Mouse (Mus musculus) midbrain, postnatal 0 days (tissue): ENCODE measurements at regions not wholly inside any gene's neighbourhood (a gene's known extent, or its start where the extent isn't known, plus 50 kb on each side); places are given as distances from the start of the nearest gene placed in this dataset.

Experiments used
- ATAC-seq: fragments of 200-750 bp; cut with Nextera tagmentation; 2 replicates; pipeline ENCODE4 v1.8.0; 2017; ENCODE audit warnings: moderate number of reproducible peaks, mild to moderate bottlenecking, moderate TSS enrichment, moderate library complexity; ENCODE audit not compliant: low FRiP score
- DNase-seq: peaks from one replicate; pipeline ENCODE4 v3.0.0-alpha.2; 2015; ENCODE audit warnings: low spot score
- H3K27ac ChIP-seq: fragments of 300-500 bp; sonication (generic); 2 replicates; pipeline ENCODE4 v1.5.1; 2014; ENCODE audit warnings: low read depth, mild to moderate bottlenecking, low read length, mixed read lengths
- H3K27me3 ChIP-seq: fragments of 300-500 bp; sonication (generic); 2 replicates; pipeline ENCODE4 v1.6.1; 2014; ENCODE audit warnings: low read length, control low read depth, mixed read lengths; ENCODE audit not compliant: insufficient read depth
- H3K36me3 ChIP-seq: fragments of 300-500 bp; sonication (generic); 2 replicates; pipeline ENCODE4 v1.6.1; 2014; ENCODE audit warnings: low read length, control low read depth, mixed read lengths; ENCODE audit not compliant: insufficient read depth
- H3K4me1 ChIP-seq: fragments of 300-500 bp; sonication (generic); 2 replicates; pipeline ENCODE4 v1.6.1; 2014; ENCODE audit warnings: mild to moderate bottlenecking, control low read depth, antibody characterized with exemption, low read length, mixed read lengths; ENCODE audit not compliant: insufficient read depth
- H3K4me2 ChIP-seq: fragments of 300-500 bp; sonication (generic); 2 replicates; pipeline ENCODE4 v1.6.1; 2014; ENCODE audit warnings: low read depth, mild to moderate bottlenecking, low read length, mixed read lengths; ENCODE audit not compliant: poor library complexity, severe bottlenecking
- H3K4me3 ChIP-seq: fragments of 300-500 bp; sonication (generic); 2 replicates; pipeline ENCODE4 v1.5.1; 2014; ENCODE audit warnings: low read depth, mild to moderate bottlenecking, low read length, moderate library complexity
- H3K9ac ChIP-seq: fragments of 300-500 bp; sonication (generic); replicated peaks from 2 replicates; pipeline ENCODE4 v1.6.1; 2014; ENCODE audit warnings: mild to moderate bottlenecking, low read length, moderate library complexity, mixed read lengths; ENCODE audit not compliant: poor library complexity, severe bottlenecking
- H3K9me3 ChIP-seq: fragments of 300-500 bp; sonication (generic); 2 replicates; pipeline ENCODE4 v1.6.1; 2016; ENCODE audit warnings: low read length, control low read depth
- CTCF ChIP-seq: IDR thresholded peaks from 2 replicates; pipeline ENCODE4 v1.5.1; 2016; ENCODE audit warnings: antibody characterized with exemption, mild to moderate bottlenecking
- WGBS: fragments of 180-500 bp; shearing (Covaris S2); extraction: QIAGEN DNeasy Blood & Tissue Kit; methylation state at CpG from one replicate; pipeline ENCODE4 v1.1.7; 2014; 5-methylcytosine and 5-hydroxymethylcytosine counted together

- H3K27ac ChIP-seq, result no peak overlapping the region
- no peaks in the 10 kb centered on the region for H3K36me3 ChIP-seq
- no peak for DNase-seq
- no peaks in the 10 kb centered on the region for H3K4me1 ChIP-seq
- H3K4me3 ChIP-seq, result no peak overlapping the region
- no peak for ATAC-seq
- H3K9ac ChIP-seq, result no peak overlapping the region
- no peak overlapping the region for H3K4me2 ChIP-seq
- TF ChIP-seq CTCF, result no peak
- H3K27me3 ChIP-seq, result no peaks in the 10 kb centered on the region
- H3K9me3 ChIP-seq, result no peaks in the 10 kb centered on the region
- 36% methylated on average over 3 of the region's 3 CpGs for WGBS
Measured at GRCm38 (mm10) chr11:12661824-12662443, 197.2 kb upstream of the Cobl start.

- no peak for DNase-seq
- Histone ChIP-seq H3K9me3 (no peaks in the 10 kb centered on the region), H3K9ac (no peak overlapping the region), H3K27ac (no peak overlapping the region), H3K4me2 (no peak overlapping the region), H3K27me3 (no peaks in the 10 kb centered on the region), H3K4me1 (no peaks in the 10 kb centered on the region), H3K4me3 (no peak overlapping the region), H3K36me3 (no peaks in the 10 kb centered on the region)
- no peak for TF ChIP-seq CTCF
- ATAC-seq, result no peak
Measured at GRCm38 (mm10) chr11:12658847-12659246, 194.1 kb upstream of the Cobl start.

- Histone ChIP-seq H3K27ac (no peak overlapping the region), H3K36me3 (no peaks in the 10 kb centered on the region), H3K27me3 (no peaks in the 10 kb centered on the region), H3K9me3 (no peaks in the 10 kb centered on the region), H3K9ac (no peak overlapping the region), H3K4me3 (no peak overlapping the region), H3K4me2 (no peak overlapping the region), H3K4me1 (no peaks in the 10 kb centered on the region)
- no peak for TF ChIP-seq CTCF
- WGBS, result 45% methylated on average over 10 of the region's 10 CpGs
- DNase-seq (no peak), ATAC-seq (no peak)
Measured at GRCm38 (mm10) chr11:12656450-12656849, 191.7 kb upstream of the Cobl start.
